Mouse (Mus musculus): ENCODE data around the gene Actg2.
"Not testable (repeated sequence)": the region's sequence is repeated elsewhere in the genome, so short reads cannot be mapped to it uniquely, and the experiment has no call there.

The Actg2 gene

GRCm38 (mm10) chr6:83536028-83536794 lies at the start of gene Actg2:
Gene Actg2, minus strand, starts transcription at chr6:83536265.
- DNase-seq (ENCODE audit: low spot score in 2 of 2): no peak

- DNase-seq (ENCODE audit: low spot score in 2 of 2): not testable (repeated sequence)
These were observed 49.3 kb upstream of the Actg2 start for GRCm38 (mm10) chr6:83585328-83585727.

GRCm38 (mm10) chr6:83583591-83583990 lies 47.5 kb upstream of the Actg2 start:
- no peak for DNase-seq (ENCODE audit: low spot score in 2 of 2)

- DNase-seq (ENCODE audit: low spot score in 2 of 2): no peak
These were observed 46.8 kb upstream of the Actg2 start for GRCm38 (mm10) chr6:83582938-83583270.

- no peak for DNase-seq (ENCODE audit: low spot score in 2 of 2)
These were observed 46.3 kb upstream of the Actg2 start for GRCm38 (mm10) chr6:83582135-83582937.

- no peak for DNase-seq (ENCODE audit: low spot score in 2 of 2)
These were observed 41.5 kb upstream of the Actg2 start for GRCm38 (mm10) chr6:83577534-83577933.

- no peak for DNase-seq (ENCODE audit: low spot score in 2 of 2)
These were observed 39.5 kb upstream of the Actg2 start for GRCm38 (mm10) chr6:83575609-83576008.

GRCm38 (mm10) chr6:83572671-83573070 lies 36.6 kb upstream of the Actg2 start, which contains the start of gene Stambp:
Gene Stambp, minus strand, starts transcription at chr6:83572729.
- no peak for DNase-seq (ENCODE audit: low spot score in 2 of 2)

- DNase-seq (ENCODE audit: low spot score in 2 of 2): peak; percentile 54 to 63
These were observed 36.0 kb upstream of the Actg2 start for GRCm38 (mm10) chr6:83571840-83572667.

- DNase-seq (ENCODE audit: low spot score in 2 of 2): no peak
These were observed 33.1 kb upstream of the Actg2 start for GRCm38 (mm10) chr6:83568901-83569862.

- DNase-seq (ENCODE audit: low spot score in 2 of 2): no peak
These were observed 19.9 kb upstream of the Actg2 start for GRCm38 (mm10) chr6:83555972-83556371.

- DNase-seq (ENCODE audit: low spot score in 2 of 2): no peak
These were observed 12.3 kb upstream of the Actg2 start for GRCm38 (mm10) chr6:83548346-83548745.

GRCm38 (mm10) chr6:83545778-83546177 lies 9.7 kb upstream of the Actg2 start:
- no peak for DNase-seq (ENCODE audit: low spot score in 2 of 2)

GRCm38 (mm10) chr6:83541756-83542456 lies 5.8 kb upstream of the Actg2 start:
- DNase-seq (ENCODE audit: low spot score in 2 of 2): no peak

GRCm38 (mm10) chr6:83540017-83540416 lies 4.0 kb upstream of the Actg2 start:
- DNase-seq (ENCODE audit: low spot score in 2 of 2): no peak

GRCm38 (mm10) chr6:83536795-83537059 lies 662 bp upstream of the Actg2 start:
- no peak for DNase-seq (ENCODE audit: low spot score in 2 of 2)

- no peak for DNase-seq (ENCODE audit: low spot score in 2 of 2)
These were observed 3.5 kb downstream of the Actg2 start for GRCm38 (mm10) chr6:83532608-83533007.

- DNase-seq (ENCODE audit: low spot score in 2 of 2): no peak
These were observed 12.9 kb downstream of the Actg2 start for GRCm38 (mm10) chr6:83523194-83523593.

GRCm38 (mm10) chr6:83521784-83522183 lies 14.3 kb downstream of the Actg2 start:
- DNase-seq (ENCODE audit: low spot score in 2 of 2): no peak

- no peak for DNase-seq (ENCODE audit: low spot score in 2 of 2)
These were observed 17.4 kb downstream of the Actg2 start for GRCm38 (mm10) chr6:83518637-83519036.

- DNase-seq (ENCODE audit: low spot score in 2 of 2): no peak
These were observed 20.9 kb downstream of the Actg2 start for GRCm38 (mm10) chr6:83515172-83515571.

Data from spleen, postnatal 14 days (tissue).